Mouse (Mus musculus): ENCODE measurements at regions not wholly inside any gene's neighbourhood (a gene's known extent, or its start where the extent isn't known, plus 50 kb on each side); places are given as distances from the start of the nearest gene placed in this dataset.

- no peak for TF ChIP-seq GATA1 (IDR thresholded peaks at IDR 0.05; ENCODE audit: low read length)
These were observed 170.6 kb downstream of the Kit start for GRCm38 (mm10) chr5:75745311-75745710.

GRCm38 (mm10) chr5:75744475-75745045 is 169.8 kb downstream of the Kit start:
- TF ChIP-seq GATA1 (IDR thresholded peaks at IDR 0.05; ENCODE audit: low read length), result no peak

GRCm38 (mm10) chr5:75739336-75739735 is 164.6 kb downstream of the Kit start:
- TF ChIP-seq GATA1 (IDR thresholded peaks at IDR 0.05; ENCODE audit: low read length), result no peak

- no peak for TF ChIP-seq GATA1 (IDR thresholded peaks at IDR 0.05; ENCODE audit: low read length)
These were observed 163.7 kb downstream of the Kit start for GRCm38 (mm10) chr5:75738445-75738844.

- no peak for TF ChIP-seq GATA1 (IDR thresholded peaks at IDR 0.05; ENCODE audit: low read length)
These were observed 163.0 kb downstream of the Kit start for GRCm38 (mm10) chr5:75737752-75738151.

- no peak for TF ChIP-seq GATA1 (IDR thresholded peaks at IDR 0.05; ENCODE audit: low read length)
These were observed 161.6 kb downstream of the Kit start for GRCm38 (mm10) chr5:75736318-75736717.

- no peak for TF ChIP-seq GATA1 (IDR thresholded peaks at IDR 0.05; ENCODE audit: low read length)
These were observed 159.8 kb downstream of the Kit start for GRCm38 (mm10) chr5:75734508-75734907.

GRCm38 (mm10) chr5:75734043-75734442 is 159.3 kb downstream of the Kit start:
- TF ChIP-seq GATA1 (IDR thresholded peaks at IDR 0.05; ENCODE audit: low read length), result no peak

GRCm38 (mm10) chr5:75731236-75731635 is 156.5 kb downstream of the Kit start:
- TF ChIP-seq GATA1 (IDR thresholded peaks at IDR 0.05; ENCODE audit: low read length), result no peak

- TF ChIP-seq GATA1 (IDR thresholded peaks at IDR 0.05; ENCODE audit: low read length), result no peak
These were observed 156.0 kb downstream of the Kit start for GRCm38 (mm10) chr5:75730698-75731097.

- TF ChIP-seq GATA1 (IDR thresholded peaks at IDR 0.05; ENCODE audit: low read length), result no peak
These were observed 146.6 kb downstream of the Kit start for GRCm38 (mm10) chr5:75721291-75721690.

- no peak for TF ChIP-seq GATA1 (IDR thresholded peaks at IDR 0.05; ENCODE audit: low read length)
These were observed 145.6 kb downstream of the Kit start for GRCm38 (mm10) chr5:75720091-75720940.

GRCm38 (mm10) chr5:75718511-75719225 is 144.0 kb downstream of the Kit start:
- TF ChIP-seq GATA1 (IDR thresholded peaks at IDR 0.05; ENCODE audit: low read length), result no peak
